Mouse (Mus musculus) cerebellum, adult 11 months (tissue): ENCODE data around the gene Casq2.

Source experiments
- DNase-seq: peaks from one replicate; pipeline ENCODE4 v3.0.0; 2022

The Casq2 gene

GRCm38 (mm10) chr3:102083589-102084230, 2.5 kb upstream of the Casq2 start:
- DNase-seq = no peak

GRCm38 (mm10) chr3:102084833-102085491, 1.3 kb upstream of the Casq2 start:
- DNase-seq = no peak

GRCm38 (mm10) chr3:102085719-102086118, 496 bp upstream of the Casq2 start:
- no peak for DNase-seq

GRCm38 (mm10) chr3:102094841-102095240, 8.6 kb downstream of the Casq2 start:
- no peak for DNase-seq

GRCm38 (mm10) chr3:102095412-102095811, 9.2 kb downstream of the Casq2 start:
- no peak for DNase-seq

- no peak for DNase-seq
These were observed 10.2 kb downstream of the Casq2 start for GRCm38 (mm10) chr3:102096366-102096765.

GRCm38 (mm10) chr3:102096976-102097375, 10.8 kb downstream of the Casq2 start:
- no peak for DNase-seq

GRCm38 (mm10) chr3:102099242-102099641, 13.0 kb downstream of the Casq2 start:
- no peak for DNase-seq

- no peak for DNase-seq
These were observed 13.6 kb downstream of the Casq2 start for GRCm38 (mm10) chr3:102099793-102100192.

- no peak for DNase-seq
These were observed 15.2 kb downstream of the Casq2 start for GRCm38 (mm10) chr3:102101445-102101844.

- no peak for DNase-seq
These were observed 17.8 kb downstream of the Casq2 start for GRCm38 (mm10) chr3:102103811-102104565.

- DNase-seq = no peak
These were observed 22.0 kb downstream of the Casq2 start for GRCm38 (mm10) chr3:102108201-102108600.

GRCm38 (mm10) chr3:102111979-102112599, 25.9 kb downstream of the Casq2 start:
- no peak for DNase-seq

GRCm38 (mm10) chr3:102120947-102121346, 34.7 kb downstream of the Casq2 start:
- DNase-seq = no peak

GRCm38 (mm10) chr3:102122046-102122445, 35.8 kb downstream of the Casq2 start:
- no peak for DNase-seq

GRCm38 (mm10) chr3:102123654-102124053, 37.4 kb downstream of the Casq2 start:
- no peak for DNase-seq

- peak; percentile 9 for DNase-seq
These were observed 39.3 kb downstream of the Casq2 start for GRCm38 (mm10) chr3:102125546-102125945.

- no peak for DNase-seq
These were observed 40.9 kb downstream of the Casq2 start for GRCm38 (mm10) chr3:102127114-102127513.

- DNase-seq = no peak
These were observed 42.0 kb downstream of the Casq2 start for GRCm38 (mm10) chr3:102128242-102128641.

- no peak for DNase-seq
These were observed 44.3 kb downstream of the Casq2 start for GRCm38 (mm10) chr3:102130478-102130877.

GRCm38 (mm10) chr3:102131627-102132324, 45.6 kb downstream of the Casq2 start:
- DNase-seq = no peak

- DNase-seq = no peak
These were observed 49.3 kb downstream of the Casq2 start for GRCm38 (mm10) chr3:102135389-102136113.
